Mouse (Mus musculus): ENCODE results near the gene Six6.

- TF ChIP-seq CTCF (IDR thresholded peaks at IDR 0.05; ENCODE audit: insufficient read depth, low read depth, low read length) (no peak), POLR2A (IDR thresholded peaks at IDR 0.05; ENCODE audit: insufficient read depth, low read depth, low read length) (no peak)
Observed at GRCm38 (mm10) chr12:72937537-72938120, 2.1 kb upstream of the Six6 start.
